Mouse (Mus musculus): ENCODE measurements around the gene Vhl.

- no peak for TF ChIP-seq CTCF (IDR thresholded peaks at IDR 0.05; ENCODE audit: control insufficient read depth, insufficient read depth, low read length)
- no peak for TF ChIP-seq POLR2A (IDR thresholded peaks at IDR 0.05; ENCODE audit: borderline replicate concordance, control insufficient read depth, low read depth, low read length)
These were observed 25.8 kb downstream of the Vhl start for GRCm38 (mm10) chr6:113649346-113650196.
